Mouse (Mus musculus): Measurements from ENCODE around the gene Tex2. TPM values are rescaled to one million over a fixed set of nuclear protein-coding genes. Genes with fewer than 3 reads are reported as not detected.

Gene Tex2
- polyA plus RNA-seq, 1 experiment from 2014 or later: 5.6 TPM

DNA sequence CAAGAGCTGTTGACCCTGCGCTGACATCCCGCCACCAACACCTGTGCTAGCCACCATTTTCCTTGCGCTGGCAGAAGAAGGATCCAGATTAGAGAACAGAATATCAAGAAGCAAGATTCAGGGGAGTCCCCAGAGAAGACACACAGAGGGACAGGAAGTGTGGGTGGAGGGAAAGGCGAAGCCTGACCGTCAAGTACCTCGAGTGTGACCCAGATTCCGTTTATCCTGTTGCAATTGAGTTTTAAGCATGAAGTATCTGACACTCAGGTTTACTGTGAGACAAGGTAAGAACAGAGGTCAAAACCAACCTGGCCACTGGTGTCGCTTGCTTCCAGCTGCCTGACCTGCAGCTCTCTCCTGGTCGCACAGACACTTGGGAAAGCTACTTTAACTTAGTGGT is 68.3 kb downstream of the Tex2 start:
- DNase-seq (ENCODE audit: low spot score): no peak
- H3K27ac ChIP-seq (replicated peaks): no peak overlapping the region
- no peaks in the 10 kb centered on the region for H3K4me1 ChIP-seq
- no peaks in the 10 kb centered on the region for H3K9me3 ChIP-seq (replicated peaks)
- WGBS: 94% methylated on average over 9 of the region's 9 CpGs
- H3K4me3 ChIP-seq: no peak overlapping the region
- peaks cover 23% of the 10 kb centered on the region for H3K36me3 ChIP-seq
- H3K27me3 ChIP-seq (ENCODE audit: low read depth, poor library complexity, severe bottlenecking): no peaks in the 10 kb centered on the region

DNA sequence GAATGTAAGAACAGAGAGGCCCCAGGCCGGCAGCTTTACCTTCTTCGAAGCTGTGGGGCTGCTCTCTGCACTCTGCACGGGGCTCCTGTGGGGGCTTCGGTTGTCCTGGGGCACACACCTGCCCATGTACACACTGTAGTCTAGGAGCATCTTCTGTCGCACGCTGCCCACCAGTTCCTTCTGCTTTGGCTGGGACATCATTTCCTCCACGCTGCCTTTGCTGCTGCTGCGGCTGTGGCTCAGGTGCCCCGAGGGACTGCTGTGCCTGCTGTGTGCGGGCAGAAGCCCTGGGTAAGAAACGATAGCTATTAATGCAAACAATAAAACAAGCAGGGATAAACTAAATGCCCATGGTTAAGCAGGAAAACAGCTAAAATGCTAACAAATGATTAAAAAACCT is 69.1 kb downstream of the Tex2 start:
- Histone ChIP-seq H3K27me3 (ENCODE audit: low read depth, poor library complexity, severe bottlenecking) (no peaks in the 10 kb centered on the region), H3K4me1 (no peaks in the 10 kb centered on the region), H3K36me3 (peaks cover 23% of the 10 kb centered on the region), H3K27ac (replicated peaks) (no peak overlapping the region), H3K4me3 (no peak overlapping the region), H3K9me3 (replicated peaks) (no peaks in the 10 kb centered on the region)
- DNase-seq (ENCODE audit: low spot score): no peak
- WGBS: 93% methylated on average over 11 of the region's 11 CpGs

DNA sequence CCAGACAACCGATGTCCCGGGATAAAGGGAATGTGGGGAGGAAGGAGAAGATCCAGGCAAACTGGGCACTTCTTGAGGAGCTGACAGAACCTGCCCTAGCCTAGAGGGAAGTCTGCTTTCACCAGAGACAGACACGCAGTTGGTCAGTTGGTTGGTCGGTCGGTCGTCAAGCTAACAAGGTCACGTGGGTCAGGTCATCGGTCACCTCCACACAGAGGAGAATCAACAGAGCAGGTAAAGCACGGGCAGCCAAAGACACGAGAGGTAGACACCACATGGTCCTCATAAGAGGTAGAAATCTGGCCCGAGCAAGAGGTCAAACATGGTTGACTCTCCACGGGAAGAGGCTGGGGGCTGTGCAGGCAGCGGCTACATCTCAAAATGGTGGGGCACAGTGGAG is 70.2 kb downstream of the Tex2 start:
- Histone ChIP-seq H3K4me1 (no peaks in the 10 kb centered on the region), H3K4me3 (no peak overlapping the region), H3K9me3 (replicated peaks) (no peaks in the 10 kb centered on the region), H3K27me3 (ENCODE audit: low read depth, poor library complexity, severe bottlenecking) (no peaks in the 10 kb centered on the region), H3K27ac (replicated peaks) (no peak overlapping the region), H3K36me3 (peaks cover 17% of the 10 kb centered on the region)
- DNase-seq (ENCODE audit: low spot score): no peak
- WGBS: 91% methylated on average over 13 of the region's 13 CpGs

DNA sequence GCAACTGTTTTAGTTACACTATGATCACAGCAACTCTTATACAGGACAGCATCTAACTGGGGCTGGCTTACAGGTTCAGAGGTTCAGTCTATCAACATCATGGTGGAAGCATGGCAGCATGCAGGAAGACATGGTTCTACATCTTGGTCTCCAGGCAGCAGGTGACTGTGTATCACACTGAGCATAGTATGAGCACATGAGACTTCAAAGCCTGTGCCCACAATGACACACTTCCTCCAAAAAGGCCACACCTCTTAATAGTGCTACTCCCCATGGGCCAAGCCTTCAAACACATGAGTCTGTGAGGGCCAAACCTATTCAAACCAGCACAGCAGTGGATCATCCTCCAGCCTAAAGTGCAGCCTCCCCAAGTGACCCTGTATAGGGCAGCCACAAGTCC is 70.8 kb downstream of the Tex2 start:
- Histone ChIP-seq H3K4me1 (no peaks in the 10 kb centered on the region), H3K9me3 (replicated peaks) (no peaks in the 10 kb centered on the region), H3K27me3 (ENCODE audit: low read depth, poor library complexity, severe bottlenecking) (no peaks in the 10 kb centered on the region), H3K4me3 (no peak overlapping the region), H3K36me3 (peaks cover 15% of the 10 kb centered on the region), H3K27ac (replicated peaks) (no peak overlapping the region)
- no peak for DNase-seq (ENCODE audit: low spot score)

DNA sequence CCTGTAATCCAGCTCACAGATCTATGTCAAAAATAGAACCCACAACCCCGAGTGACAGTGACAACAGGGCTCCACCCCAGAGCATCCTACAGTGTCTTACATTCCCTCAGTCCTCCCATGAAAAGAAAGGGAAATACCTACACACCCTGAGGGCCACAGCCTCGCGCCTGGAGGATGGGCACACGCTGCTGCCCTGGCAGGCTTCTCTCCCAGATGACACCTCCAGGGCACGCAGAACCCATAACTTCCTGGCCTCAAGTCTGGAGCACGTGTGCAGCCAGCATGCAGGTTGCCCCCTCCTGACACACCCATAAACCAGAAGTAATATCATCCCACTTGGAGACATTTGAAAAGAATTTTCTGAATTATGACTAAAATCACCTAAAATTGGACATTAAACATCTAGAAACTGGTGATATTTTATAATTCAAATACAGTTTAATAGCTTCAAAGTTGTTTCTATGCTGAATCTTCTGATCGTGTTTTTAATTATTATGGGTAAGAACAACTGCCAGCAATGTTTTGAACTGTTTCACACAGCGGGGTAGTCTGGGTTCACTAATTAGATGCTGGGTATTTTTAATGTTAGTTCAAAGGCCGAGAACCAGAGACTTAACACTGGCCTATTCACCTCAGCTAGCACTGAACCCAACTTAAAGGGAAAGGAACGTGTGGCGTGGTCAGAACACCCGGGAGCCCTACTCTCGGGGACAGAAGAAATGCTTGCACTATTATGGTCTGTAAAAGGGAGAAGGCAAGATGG is 72.5 kb downstream of the Tex2 start:
- Histone ChIP-seq H3K27me3 (ENCODE audit: low read depth, poor library complexity, severe bottlenecking) (no peaks in the 10 kb centered on the region), H3K36me3 (peaks cover 15% of the 10 kb centered on the region), H3K9me3 (replicated peaks) (no peaks in the 10 kb centered on the region), H3K27ac (replicated peaks) (no peak overlapping the region), H3K4me1 (peaks cover 12% of the 10 kb centered on the region), H3K4me3 (no peak overlapping the region)
- DNase-seq (ENCODE audit: low spot score): no peak
- 82% methylated on average over 13 of the region's 13 CpGs for WGBS

DNA sequence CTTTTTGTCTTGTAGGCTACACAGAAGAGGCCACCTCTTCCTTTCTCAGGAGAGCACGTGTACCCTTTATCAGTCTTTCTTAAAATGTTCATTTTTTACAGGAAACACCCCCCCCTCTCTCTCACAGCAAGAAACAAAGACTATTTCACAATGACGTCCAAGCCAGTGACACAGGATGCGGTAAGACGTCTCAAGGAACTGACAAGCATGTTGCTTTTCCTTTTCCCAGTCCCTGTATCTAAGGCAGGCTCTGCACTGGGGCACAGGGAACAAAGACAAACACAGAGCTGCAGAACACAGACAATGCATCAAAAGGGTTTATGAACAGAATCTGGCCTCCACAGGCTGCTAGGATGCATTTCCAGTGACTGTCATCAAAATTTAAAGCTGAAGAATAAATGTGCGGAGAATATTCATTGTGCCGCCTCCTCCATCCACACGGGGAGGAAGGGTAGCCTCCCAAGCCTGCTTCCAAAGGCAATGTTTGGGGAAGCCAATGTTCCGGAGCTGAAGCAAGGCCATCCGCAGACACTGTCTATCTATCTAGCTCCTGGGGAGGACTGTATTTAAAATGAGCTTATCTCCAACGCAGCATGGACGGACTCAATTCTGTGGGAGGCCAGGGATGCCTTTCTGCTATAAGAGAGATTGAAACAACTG is 76.8 kb downstream of the Tex2 start:
- Histone ChIP-seq H3K9me3 (replicated peaks) (no peaks in the 10 kb centered on the region), H3K36me3 (peaks cover 5% of the 10 kb centered on the region; the same call in 1 of the 2 replicates), H3K4me3 (no peak overlapping the region), H3K4me1 (peaks cover 34% of the 10 kb centered on the region), H3K27me3 (ENCODE audit: low read depth, poor library complexity, severe bottlenecking) (no peaks in the 10 kb centered on the region), H3K27ac (replicated peaks) (peak overlapping the region; percentile 35; the same call in 1 of the 2 replicates)
- 74% methylated on average over 11 of the region's 11 CpGs for WGBS
- DNase-seq (ENCODE audit: low spot score): no peak

DNA sequence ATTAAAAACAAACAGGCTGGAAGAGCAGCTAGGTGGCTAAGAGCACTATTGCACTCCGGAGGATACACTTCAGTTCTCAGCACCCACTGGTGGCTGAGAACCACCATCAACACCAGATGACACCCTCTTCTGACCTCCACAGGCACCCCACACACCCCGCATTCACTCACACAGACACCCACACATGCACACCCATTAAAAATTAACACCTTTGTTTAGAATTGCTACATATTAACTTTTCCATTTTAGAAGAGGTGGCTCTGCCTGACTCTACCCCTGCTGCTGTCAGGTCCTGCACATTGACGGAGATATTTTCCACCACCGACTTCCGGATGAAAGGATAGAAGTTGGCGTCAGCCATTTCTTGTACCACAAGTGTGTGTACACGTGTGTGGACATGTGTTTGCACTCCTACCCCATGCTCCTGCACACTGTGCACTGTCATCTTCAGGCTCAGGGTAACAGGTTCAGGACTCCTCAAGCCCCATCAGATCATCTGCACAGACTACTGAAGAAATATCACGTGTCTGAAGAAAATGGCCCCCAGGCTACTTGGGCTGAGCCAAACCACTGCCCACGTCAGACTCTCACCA is 77.5 kb downstream of the Tex2 start:
- Histone ChIP-seq H3K4me1 (peaks cover 34% of the 10 kb centered on the region), H3K27ac (replicated peaks) (peak overlapping the region; percentile 5; the same call in 1 of the 2 replicates), H3K4me3 (no peak overlapping the region), H3K27me3 (ENCODE audit: low read depth, poor library complexity, severe bottlenecking) (no peaks in the 10 kb centered on the region), H3K9me3 (replicated peaks) (no peaks in the 10 kb centered on the region), H3K36me3 (peaks cover 8% of the 10 kb centered on the region; the same call in 1 of the 2 replicates)
- 93% methylated on average over 9 of the region's 9 CpGs for WGBS
- DNase-seq (ENCODE audit: low spot score): no peak

DNA sequence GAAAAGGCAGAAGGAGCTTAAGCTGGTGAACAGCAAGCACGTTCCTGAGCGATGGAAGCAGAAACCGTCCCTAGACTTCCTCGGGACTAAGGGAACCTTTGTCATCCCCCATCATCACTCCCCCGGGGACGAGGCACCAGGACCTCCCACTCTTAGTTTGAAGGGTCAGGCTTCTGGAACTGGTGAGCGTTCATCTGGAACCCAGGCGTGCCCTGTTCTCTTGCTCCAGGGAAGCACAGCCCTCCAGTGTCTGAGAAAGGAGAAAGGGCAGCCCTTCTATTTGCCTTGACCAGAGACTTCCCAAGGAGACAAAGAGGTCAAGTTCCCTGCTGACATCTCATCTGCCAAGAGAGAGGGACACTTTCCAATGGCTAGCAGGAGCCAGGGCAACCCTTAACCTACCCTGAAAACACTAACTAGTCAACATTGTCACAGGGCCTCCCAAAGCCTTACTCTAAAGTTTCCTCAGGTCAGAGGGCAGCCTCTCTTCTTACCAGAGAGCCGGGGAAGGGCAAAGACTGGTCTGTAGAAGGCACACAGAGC is 80.9 kb downstream of the Tex2 start:
- DNase-seq (ENCODE audit: low spot score): no peak
- peaks cover 15% of the 10 kb centered on the region; the same call in 1 of the 2 replicates for H3K27me3 ChIP-seq (ENCODE audit: low read depth, poor library complexity, severe bottlenecking)
- no peaks in the 10 kb centered on the region for H3K9me3 ChIP-seq (replicated peaks)
- no peak overlapping the region for H3K4me3 ChIP-seq
- 0 out of 2 replicates have a peak overlapping the region, but pooled peaks have one; percentile 29 for H3K27ac ChIP-seq (replicated peaks)
- peaks cover 55% of the 10 kb centered on the region for H3K4me1 ChIP-seq
- 56% methylated on average over 9 of the region's 9 CpGs for WGBS
- H3K36me3 ChIP-seq: peaks cover 8% of the 10 kb centered on the region; the same call in 1 of the 2 replicates

DNA sequence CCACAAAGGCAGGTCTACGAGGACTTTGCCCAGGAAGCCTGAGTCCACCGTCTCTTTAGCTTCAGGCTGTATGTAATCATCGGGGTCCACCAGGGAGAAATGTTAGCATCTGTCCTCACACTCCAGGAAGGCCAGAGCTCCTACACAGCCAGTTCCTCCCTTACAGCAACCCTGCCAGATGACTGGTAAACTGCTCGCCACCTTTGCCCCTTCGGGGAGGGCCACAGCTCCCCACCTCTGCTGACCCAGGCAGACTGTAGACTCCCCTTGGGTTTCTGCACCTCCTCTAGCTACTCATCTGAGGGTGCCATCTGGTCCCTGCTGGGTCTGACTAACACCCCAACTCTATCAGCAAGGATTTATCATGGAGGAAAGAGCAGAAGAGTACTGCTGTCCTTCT is 83.4 kb downstream of the Tex2 start:
- H3K36me3 ChIP-seq: peaks cover 8% of the 10 kb centered on the region; the same call in 1 of the 2 replicates
- H3K27ac ChIP-seq (replicated peaks): no peak overlapping the region
- no peak for DNase-seq (ENCODE audit: low spot score)
- H3K4me1 ChIP-seq: peaks cover 58% of the 10 kb centered on the region
- no peak overlapping the region for H3K4me3 ChIP-seq
- H3K9me3 ChIP-seq (replicated peaks): no peaks in the 10 kb centered on the region
- WGBS: 80% methylated on average over 5 of the region's 5 CpGs
- peaks cover 27% of the 10 kb centered on the region for H3K27me3 ChIP-seq (ENCODE audit: low read depth, poor library complexity, severe bottlenecking)

DNA sequence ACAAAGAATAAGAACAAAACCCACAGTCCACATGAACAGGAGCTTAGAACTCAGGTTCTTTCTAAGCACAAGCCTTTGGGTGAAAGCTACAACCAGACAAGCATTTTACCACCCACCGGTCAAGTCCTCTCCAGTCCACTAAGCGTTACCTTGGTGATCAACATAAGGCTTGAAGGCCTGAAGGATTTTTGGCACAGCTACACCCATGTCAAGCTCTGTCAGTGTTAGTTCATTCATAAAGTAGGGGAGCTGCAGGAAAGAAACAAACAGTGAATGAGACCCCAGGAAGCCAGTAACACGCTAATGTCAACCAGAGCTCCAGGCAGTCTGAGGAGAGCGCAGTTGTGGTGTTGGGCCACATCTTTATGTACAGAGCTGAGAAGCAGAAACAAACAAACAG is 84.1 kb downstream of the Tex2 start:
- H3K36me3 ChIP-seq: peaks cover 8% of the 10 kb centered on the region; the same call in 1 of the 2 replicates
- H3K27me3 ChIP-seq (ENCODE audit: low read depth, poor library complexity, severe bottlenecking): peaks cover 34% of the 10 kb centered on the region
- H3K4me3 ChIP-seq: no peak overlapping the region
- DNase-seq (ENCODE audit: low spot score): no peak
- no peaks in the 10 kb centered on the region for H3K9me3 ChIP-seq (replicated peaks)
- WGBS: 73% methylated on average over 4 of the region's 4 CpGs
- no peak overlapping the region for H3K27ac ChIP-seq (replicated peaks)
- peaks cover 53% of the 10 kb centered on the region for H3K4me1 ChIP-seq

DNA sequence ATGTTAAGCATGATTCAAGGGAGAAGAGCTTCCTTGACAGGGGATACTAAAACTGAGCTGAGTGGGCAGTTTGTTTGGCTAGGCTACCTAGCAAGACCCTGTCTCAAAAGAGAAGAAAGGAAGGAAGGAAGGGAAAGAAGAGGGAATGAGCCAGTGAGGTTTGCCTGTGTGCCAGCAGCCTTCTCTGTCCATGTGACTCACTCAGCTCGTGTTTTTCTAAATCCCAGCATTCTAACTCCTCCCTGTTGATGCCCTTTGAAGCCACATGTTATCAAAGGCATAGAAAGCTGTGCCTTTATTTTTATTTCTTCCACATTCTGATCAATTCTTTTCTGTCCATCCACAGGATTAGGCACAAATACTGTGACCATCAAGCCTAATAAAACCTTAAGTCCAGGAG is 85.3 kb downstream of the Tex2 start:
- Histone ChIP-seq H3K36me3 (peaks cover 8% of the 10 kb centered on the region; the same call in 1 of the 2 replicates), H3K4me1 (peaks cover 47% of the 10 kb centered on the region), H3K27ac (replicated peaks) (no peak overlapping the region), H3K4me3 (no peak overlapping the region), H3K9me3 (replicated peaks) (no peaks in the 10 kb centered on the region), H3K27me3 (ENCODE audit: low read depth, poor library complexity, severe bottlenecking) (peaks cover 46% of the 10 kb centered on the region)
- WGBS: 37% methylated on average over 1 of the region's 1 CpGs
- no peak for DNase-seq (ENCODE audit: low spot score)

DNA sequence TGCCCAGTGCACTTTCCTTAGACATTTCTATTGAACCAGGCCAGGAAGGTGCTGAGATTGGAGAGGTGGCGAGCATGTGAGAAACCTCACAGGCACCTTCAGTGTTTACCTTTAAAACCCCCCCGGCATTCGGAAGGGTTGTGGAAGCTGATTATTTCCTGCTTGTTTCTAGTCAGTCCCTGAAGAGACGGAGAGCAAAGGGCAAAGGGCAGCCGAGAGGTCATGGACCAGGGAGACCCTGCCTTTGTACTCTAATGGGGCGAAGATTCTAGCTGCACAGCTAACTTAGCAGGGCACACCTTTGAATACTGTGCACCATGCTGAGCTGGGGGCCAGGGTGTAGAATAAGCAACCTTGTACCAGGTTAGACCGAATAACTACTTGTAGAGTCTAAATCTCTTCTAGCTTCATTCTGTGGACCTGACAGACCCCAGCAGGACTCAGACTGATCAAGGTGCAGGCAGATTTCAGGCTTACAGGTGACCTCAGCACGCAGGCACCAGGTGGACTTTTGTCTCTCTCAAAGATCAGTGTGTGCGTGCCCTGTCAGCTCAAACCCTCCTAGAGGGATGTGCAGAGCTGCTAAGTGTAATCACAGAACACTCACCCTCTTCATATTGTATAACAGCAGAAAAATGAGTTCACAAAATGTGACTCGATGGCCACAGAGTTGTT is 85.9 kb downstream of the Tex2 start:
- 27% methylated on average over 10 of the region's 10 CpGs for WGBS

More for the DNA sequence above, 85.9 kb downstream of the Tex2 start:
- DNase-seq (ENCODE audit: low spot score): peak; percentile 45
- H3K36me3 ChIP-seq: peaks cover 8% of the 10 kb centered on the region; the same call in 1 of the 2 replicates
- H3K9me3 ChIP-seq (replicated peaks): no peaks in the 10 kb centered on the region
- peaks cover 46% of the 10 kb centered on the region for H3K27me3 ChIP-seq (ENCODE audit: low read depth, poor library complexity, severe bottlenecking)
- H3K27ac ChIP-seq (replicated peaks): 0 out of 2 replicates have a peak overlapping the region, but pooled peaks have one; percentile 17
- H3K4me3 ChIP-seq: no peak overlapping the region
- peaks cover 46% of the 10 kb centered on the region for H3K4me1 ChIP-seq
